Mouse (Mus musculus): ENCODE measurements around the gene Tgm1.

Gene Tgm1

DNA sequence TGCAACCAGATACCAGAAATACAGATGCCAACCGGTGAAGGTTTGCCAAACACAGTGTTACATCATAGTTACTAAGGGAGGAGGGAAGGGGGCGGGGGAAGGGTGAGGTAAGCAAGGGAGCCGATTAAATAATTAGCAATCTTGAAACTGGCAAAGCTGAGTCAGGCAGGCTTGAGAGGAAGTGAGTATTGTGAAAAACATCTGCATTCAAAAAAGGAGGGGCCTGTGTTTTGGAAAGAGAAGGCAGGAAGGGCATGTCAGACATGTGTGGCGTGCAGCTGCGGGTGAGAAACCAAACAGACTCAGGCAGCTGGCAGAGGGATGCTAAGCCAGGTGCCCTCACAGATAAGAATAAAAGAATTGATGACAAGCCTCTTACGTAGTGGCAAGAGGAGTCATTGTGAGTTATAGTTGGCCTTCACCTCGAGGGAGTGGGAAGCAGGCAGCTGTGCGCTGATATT is 10.7 kb upstream of the Tgm1 start:
- peak; percentile 94 for DNase-seq (ENCODE audit: low read depth, low spot score)

DNA sequence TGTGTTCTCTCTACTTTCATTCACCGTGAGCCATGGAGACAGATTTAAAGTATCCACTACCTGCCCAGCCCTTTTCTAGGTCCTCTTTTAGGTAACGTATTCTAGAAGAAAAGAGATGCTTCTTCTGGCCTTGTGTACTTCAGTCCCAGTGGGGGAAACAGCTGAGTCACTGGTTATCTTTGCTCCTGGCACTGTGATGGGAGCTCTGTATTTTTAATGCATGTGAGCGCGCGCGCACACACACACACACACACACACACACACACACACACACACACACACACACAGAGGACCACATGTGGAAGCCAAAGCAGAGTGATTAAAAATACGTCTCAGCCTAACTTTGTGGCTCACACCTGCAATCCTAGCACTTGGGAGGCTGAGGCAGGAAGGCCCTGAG is 9.7 kb upstream of the Tgm1 start:
- peak; percentile 50 for DNase-seq (ENCODE audit: low read depth, low spot score)

DNA sequence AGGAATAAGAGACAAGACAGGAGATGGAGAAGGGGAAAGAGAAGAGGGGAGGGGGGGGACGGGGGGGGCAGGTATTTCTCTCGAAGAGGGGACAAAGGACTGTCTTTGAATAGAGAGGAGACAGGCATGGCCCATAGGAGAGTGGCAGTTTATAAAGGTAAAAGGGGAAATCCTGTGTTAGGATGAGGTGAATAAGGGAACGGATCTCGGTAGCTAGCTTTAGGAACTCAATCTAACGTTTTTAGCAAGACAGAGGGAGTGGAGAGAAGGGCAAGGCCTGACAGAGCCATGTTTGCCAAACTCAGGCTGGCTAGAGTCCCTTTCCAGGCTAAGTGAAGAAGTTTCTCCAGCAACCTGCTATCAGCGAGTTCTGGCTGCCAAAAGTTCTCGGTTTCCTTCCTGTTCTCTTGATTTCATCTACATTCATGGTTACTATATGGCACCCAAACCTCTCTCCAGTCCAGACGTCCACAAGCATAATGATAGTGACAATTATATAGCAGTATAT is 8.8 kb upstream of the Tgm1 start:
- DNase-seq (ENCODE audit: low read depth, low spot score): no peak

- peak; percentile 98 for DNase-seq (ENCODE audit: low read depth, low spot score)
Observed at GRCm38 (mm10) chr14:55721700-55722437, 8.1 kb upstream of the Tgm1 start, which contains the start of gene Rabggta. Gene Rabggta, minus strand, starts transcription at chr14:55722263.

DNA sequence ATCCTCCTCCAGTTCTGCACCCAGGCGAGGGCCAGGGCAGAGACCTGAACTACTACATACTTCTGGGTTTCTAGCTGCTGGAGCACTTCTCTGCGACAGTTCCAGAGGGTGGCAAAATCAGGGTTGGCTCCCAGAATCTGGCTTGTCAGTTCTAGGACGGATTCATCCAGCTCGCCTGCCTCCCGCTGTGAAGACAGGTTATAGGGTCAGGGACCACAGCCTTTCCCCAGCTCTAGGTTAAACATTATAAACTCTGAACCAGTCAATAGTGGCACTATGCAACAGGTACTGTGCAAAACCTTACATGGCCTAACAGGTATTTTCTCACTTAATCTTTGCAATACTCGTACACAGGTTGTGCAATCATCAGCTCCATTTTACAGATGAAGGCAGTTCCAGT is 7.3 kb upstream of the Tgm1 start:
- DNase-seq (ENCODE audit: low read depth, low spot score): no peak

- no peak for DNase-seq (ENCODE audit: low read depth, low spot score)
Observed at GRCm38 (mm10) chr14:55720666-55721065, 6.9 kb upstream of the Tgm1 start.

- DNase-seq (ENCODE audit: low read depth, low spot score): no peak
Observed at GRCm38 (mm10) chr14:55719737-55720136, 6.0 kb upstream of the Tgm1 start.

DNA sequence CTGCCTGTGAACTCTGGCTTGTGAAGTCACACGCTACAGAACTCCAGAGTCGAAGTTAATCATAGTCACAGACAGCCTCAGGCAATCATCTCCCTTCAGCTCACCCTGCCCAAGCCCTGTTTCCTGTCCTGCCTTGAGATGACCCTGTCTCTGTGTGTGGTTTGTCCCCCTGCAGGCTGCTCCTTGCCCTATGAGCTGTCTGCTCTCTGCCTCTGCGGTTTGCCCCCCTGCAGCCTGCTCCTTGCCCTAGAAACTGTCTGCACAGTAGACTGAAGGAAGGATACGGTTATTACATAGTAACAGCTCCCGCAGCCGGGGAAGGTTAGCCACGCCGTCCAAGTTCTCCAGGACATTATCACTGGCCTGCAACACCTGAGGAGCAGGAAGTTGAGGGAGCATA is 3.2 kb upstream of the Tgm1 start:
- no peak for DNase-seq (ENCODE audit: low read depth, low spot score)

GRCm38 (mm10) chr14:55716271-55716670 is 2.5 kb upstream of the Tgm1 start:
- DNase-seq (ENCODE audit: low read depth, low spot score): no peak

DNA sequence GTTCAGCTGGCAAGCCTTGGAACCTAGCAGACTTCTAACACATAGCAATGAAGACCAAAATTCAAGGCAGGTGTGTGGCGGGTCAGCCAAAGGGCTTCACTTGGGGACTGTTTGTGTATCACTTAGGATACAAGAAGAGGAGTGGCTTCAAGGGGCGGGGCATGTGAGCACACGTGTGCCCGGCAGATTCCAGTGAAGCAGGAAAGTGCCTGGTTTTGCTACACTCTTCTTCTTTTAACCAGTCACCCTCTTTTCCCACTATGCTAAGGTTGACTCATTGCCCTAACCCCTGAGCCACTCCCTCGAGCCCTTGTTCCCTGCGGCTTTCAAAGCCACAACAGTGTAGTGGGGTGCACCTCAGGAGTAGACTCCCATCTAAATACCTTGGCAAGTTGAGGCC is 1.2 kb upstream of the Tgm1 start:
- no peak for DNase-seq (ENCODE audit: low read depth, low spot score)

- no peak for DNase-seq (ENCODE audit: low read depth, low spot score)
Observed at GRCm38 (mm10) chr14:55713007-55713728, 558 bp downstream of the Tgm1 start.

DNA sequence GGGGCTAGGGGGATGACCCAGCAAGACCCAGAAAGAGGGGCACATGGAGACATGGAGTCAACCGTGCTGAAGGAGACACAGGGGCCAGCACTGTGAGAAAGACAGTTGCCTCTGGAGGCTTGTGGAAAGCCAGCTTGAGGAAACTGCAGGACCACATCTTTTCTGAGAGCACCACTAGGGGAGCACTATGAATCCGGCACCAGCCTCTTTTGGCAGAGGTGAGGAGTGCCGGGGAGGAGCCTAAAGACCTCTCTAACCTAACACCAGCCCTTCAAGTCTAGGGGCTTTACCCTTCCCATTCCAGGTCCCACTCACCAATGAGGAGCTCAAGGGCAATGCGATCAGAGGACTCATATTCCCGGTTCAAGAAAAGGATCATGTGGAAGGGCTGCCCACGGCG is 1.9 kb downstream of the Tgm1 start:
- no peak for DNase-seq (ENCODE audit: low read depth, low spot score)

DNA sequence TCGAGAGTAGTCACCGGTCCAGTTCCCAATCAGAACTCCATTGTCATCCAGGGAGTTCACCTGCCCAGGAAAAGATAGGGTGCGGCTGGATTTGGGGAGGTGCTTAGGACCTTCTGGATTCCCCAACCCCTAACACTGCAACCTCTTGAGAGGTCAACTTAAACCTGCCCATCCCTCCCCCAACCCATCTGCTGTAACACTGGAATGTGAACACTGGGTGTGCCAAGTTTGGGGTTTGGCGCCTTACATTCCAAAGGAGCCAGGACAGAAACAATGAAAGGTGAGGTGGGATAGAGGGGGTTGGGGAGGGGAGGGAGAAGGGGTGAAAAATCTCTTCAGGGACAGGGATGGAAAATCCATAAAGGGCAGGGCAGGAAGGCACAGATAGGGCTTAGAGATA is 4.2 kb downstream of the Tgm1 start:
- DNase-seq (ENCODE audit: low read depth, low spot score): no peak

GRCm38 (mm10) chr14:55707397-55707796 is 6.3 kb downstream of the Tgm1 start:
- no peak for DNase-seq (ENCODE audit: low read depth, low spot score)

GRCm38 (mm10) chr14:55706051-55706600 is 7.6 kb downstream of the Tgm1 start:
- DNase-seq (ENCODE audit: low read depth, low spot score): no peak

- DNase-seq (ENCODE audit: low read depth, low spot score): no peak
Observed at GRCm38 (mm10) chr14:55702761-55703160, 11.0 kb downstream of the Tgm1 start.

- DNase-seq (ENCODE audit: low read depth, low spot score): peak; percentile 32
Observed at GRCm38 (mm10) chr14:55701131-55701530, 12.6 kb downstream of the Tgm1 start.

DNA sequence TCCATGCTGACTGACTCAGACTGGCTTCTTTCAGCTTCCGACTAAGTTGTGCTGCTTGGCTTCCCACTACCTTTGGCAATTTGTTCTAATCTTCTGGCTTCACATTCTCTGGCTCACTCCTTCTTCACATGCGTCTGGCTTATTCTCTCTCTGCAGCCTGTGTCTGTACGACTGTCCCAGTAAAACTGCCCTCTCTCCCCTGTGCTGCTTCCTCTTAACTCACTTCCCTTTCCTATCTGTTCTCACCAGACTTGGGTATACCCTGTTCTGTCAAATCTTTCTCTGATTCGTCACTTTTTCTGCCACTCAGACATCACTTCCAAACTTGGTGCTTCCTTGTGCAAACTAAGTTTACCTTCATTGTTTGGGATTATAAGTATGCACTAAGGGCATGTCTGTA is 16.5 kb downstream of the Tgm1 start:
- DNase-seq (ENCODE audit: low read depth, low spot score): peak; percentile 71

DNA sequence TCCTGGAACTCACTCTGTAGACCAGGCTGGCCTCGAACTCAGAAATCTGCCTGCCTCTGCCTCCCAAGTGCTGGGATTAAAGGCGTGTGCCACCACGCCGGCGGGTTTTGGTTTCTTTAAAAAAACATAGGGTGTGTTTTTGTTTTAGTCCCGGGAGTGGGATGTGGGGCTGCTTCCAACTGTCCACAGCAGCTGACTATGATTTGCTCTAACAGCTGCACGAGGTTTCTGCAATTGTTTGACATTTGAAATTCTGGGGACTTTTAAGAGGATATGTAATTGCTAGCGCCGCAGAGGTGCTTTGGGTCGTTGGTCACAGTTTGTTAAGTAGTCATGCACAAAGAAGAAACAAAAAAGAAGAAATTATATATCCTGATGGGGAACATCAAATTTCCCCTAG is 24.3 kb downstream of the Tgm1 start:
- no peak for DNase-seq (ENCODE audit: low read depth, low spot score)

DNA sequence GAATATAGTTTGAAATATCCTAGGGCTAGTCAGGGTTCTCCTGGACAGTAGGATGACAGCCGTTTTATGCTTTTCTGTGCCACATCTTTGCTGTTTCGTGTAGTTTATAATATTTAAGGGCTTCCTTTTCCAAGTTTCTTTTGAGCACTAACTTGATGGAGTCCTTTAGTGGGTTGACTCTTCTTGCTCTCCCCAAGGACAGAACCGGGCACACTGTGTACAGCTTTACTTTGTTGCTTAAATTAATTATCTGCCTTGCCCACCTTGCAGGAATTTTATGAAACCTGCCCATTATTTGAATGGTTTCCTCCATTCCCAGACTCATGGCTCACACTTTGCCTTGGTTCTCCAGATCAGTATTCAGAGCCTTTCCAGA is 31.6 kb downstream of the Tgm1 start:
- DNase-seq (ENCODE audit: low read depth, low spot score): no peak

- peak; percentile 99 for DNase-seq (ENCODE audit: low read depth, low spot score)
Observed at GRCm38 (mm10) chr14:55681160-55682117, 32.3 kb downstream of the Tgm1 start, which contains the start of gene Tinf2. Gene Tinf2, minus strand, starts transcription at chr14:55681820.
